Mouse (Mus musculus) stomach, embryonic 15.5 days (tissue): ENCODE measurements around the gene Jmjd4. TPM values are rescaled to one million over a fixed set of nuclear protein-coding genes. Genes with fewer than 3 reads are reported as not detected.

Experiments
- ATAC-seq: fragments of 200-750 bp; cut with Nextera tagmentation; 2 replicates; pipeline ENCODE4 v1.8.0; 2017; ENCODE audit warnings: low read depth, moderate number of reproducible peaks, moderate TSS enrichment; ENCODE audit not compliant: insufficient read depth, low FRiP score
- H3K27ac ChIP-seq: fragments of 300-500 bp; sonication (generic); 2 replicates; pipeline ENCODE4 v1.5.1; 2015; ENCODE audit warnings: mild to moderate bottlenecking, inconsistent platforms
- H3K27me3 ChIP-seq: fragments of 300-500 bp; sonication (generic); replicated peaks from 2 replicates; pipeline ENCODE4 v1.6.1; 2015; ENCODE audit warnings: inconsistent platforms
- H3K36me3 ChIP-seq: fragments of 300-500 bp; sonication (generic); 2 replicates; pipeline ENCODE4 v1.6.1; 2015; ENCODE audit warnings: inconsistent platforms
- H3K4me1 ChIP-seq: fragments of 300-500 bp; sonication (generic); 2 replicates; pipeline ENCODE4 v1.6.1; 2015; ENCODE audit warnings: inconsistent platforms
- H3K4me2 ChIP-seq: fragments of 300-500 bp; sonication (generic); 2 replicates; pipeline ENCODE4 v1.6.1; 2015; ENCODE audit warnings: mild to moderate bottlenecking, inconsistent platforms
- H3K4me3 ChIP-seq: fragments of 300-500 bp; sonication (generic); replicated peaks from 2 replicates; pipeline ENCODE4 v1.5.1; 2015; ENCODE audit warnings: inconsistent platforms
- H3K9ac ChIP-seq: fragments of 300-500 bp; sonication (generic); 2 replicates; pipeline ENCODE4 v1.6.1; 2015; ENCODE audit warnings: inconsistent platforms
- H3K9me3 ChIP-seq: fragments of 300-500 bp; sonication (generic); 2 replicates; pipeline ENCODE4 v1.6.1; 2016; ENCODE audit warnings: inconsistent platforms
- WGBS: fragments of 180-500 bp; shearing (Covaris S2); methylation state at CpG from one replicate; pipeline ENCODE4 v1.1.7; 2015; 5-methylcytosine and 5-hydroxymethylcytosine counted together
- polyA plus RNA-seq: library from polyadenylated mRNA; unstranded; fragments of >200 nt; fragmentation: Nextera tagmentation; extraction: Ambion mirVana; gene quantifications from 2 replicates; pipeline ENCODE4 v1.2.1, GENCODE M21; 2015

Jmjd4 gene
- polyA plus RNA-seq, 1 experiment from 2014 or later, result 10.5 TPM

GRCm38 (mm10) chr11:59471413-59472325, 21.8 kb downstream of the Jmjd4 start:
- Histone ChIP-seq H3K27ac (peak overlapping the region; percentile 71), H3K27me3 (no peaks in the 10 kb centered on the region), H3K36me3 (no peaks in the 10 kb centered on the region), H3K9ac (peak overlapping the region; percentile 95), H3K9me3 (no peaks in the 10 kb centered on the region), H3K4me3 (peak overlapping the region; percentile 83), H3K4me1 (0 out of 2 replicates have a peak, but pooled peaks cover 6% of the 10 kb centered on the region), H3K4me2 (peak overlapping the region; percentile 89)
- peak; percentile 79 for ATAC-seq
- 3% methylated on average over 37 of the region's 37 CpGs for WGBS

- no peaks in the 10 kb centered on the region for H3K9me3 ChIP-seq
- peak within 1 kb of the TSS; percentile 89 for H3K4me2 ChIP-seq
- H3K27me3 ChIP-seq, result no peaks in the 10 kb centered on the region
- no peaks in the 10 kb centered on the region for H3K36me3 ChIP-seq
- H3K4me3 ChIP-seq, result peak within 1 kb of the TSS; percentile 83
- H3K9ac ChIP-seq, result peak within 1 kb of the TSS; percentile 95
- ATAC-seq, result peak; percentile 82
- WGBS, result under 1% methylated on average over 19 of the region's 19 CpGs
- H3K4me1 ChIP-seq, result 0 out of 2 replicates have a peak, but pooled peaks cover 6% of the 10 kb centered on the region
- H3K27ac ChIP-seq, result peak within 1 kb of the TSS; percentile 71
Observed at GRCm38 (mm10) chr11:59472326-59472677, 22.5 kb downstream of the Jmjd4 start, which contains the start of gene Zfp867. Gene Zfp867, minus strand, starts transcription at chr11:59472474.

- no peak for ATAC-seq
- WGBS, result 62% methylated on average over 6 of the region's 6 CpGs
Observed at GRCm38 (mm10) chr11:59477240-59477639, 27.4 kb downstream of the Jmjd4 start.

GRCm38 (mm10) chr11:59483212-59483611, 33.4 kb downstream of the Jmjd4 start:
- peaks cover 25% of the 10 kb centered on the region for H3K36me3 ChIP-seq
- H3K27me3 ChIP-seq, result no peaks in the 10 kb centered on the region
- H3K9ac ChIP-seq, result no peak overlapping the region
- no peak for ATAC-seq
- H3K4me2 ChIP-seq, result no peak overlapping the region
- H3K9me3 ChIP-seq, result no peaks in the 10 kb centered on the region
- WGBS, result 2% methylated on average over 2 of the region's 2 CpGs
- no peak overlapping the region for H3K4me3 ChIP-seq
- no peak overlapping the region for H3K27ac ChIP-seq
- no peaks in the 10 kb centered on the region for H3K4me1 ChIP-seq

More at GRCm38 (mm10) chr11:59477240-59477639, 27.4 kb downstream of the Jmjd4 start:
- Histone ChIP-seq H3K9me3 (no peaks in the 10 kb centered on the region), H3K27ac (no peak overlapping the region), H3K4me3 (no peak overlapping the region), H3K4me2 (no peak overlapping the region), H3K4me1 (no peaks in the 10 kb centered on the region), H3K27me3 (no peaks in the 10 kb centered on the region), H3K9ac (no peak overlapping the region), H3K36me3 (no peaks in the 10 kb centered on the region)

DNA sequence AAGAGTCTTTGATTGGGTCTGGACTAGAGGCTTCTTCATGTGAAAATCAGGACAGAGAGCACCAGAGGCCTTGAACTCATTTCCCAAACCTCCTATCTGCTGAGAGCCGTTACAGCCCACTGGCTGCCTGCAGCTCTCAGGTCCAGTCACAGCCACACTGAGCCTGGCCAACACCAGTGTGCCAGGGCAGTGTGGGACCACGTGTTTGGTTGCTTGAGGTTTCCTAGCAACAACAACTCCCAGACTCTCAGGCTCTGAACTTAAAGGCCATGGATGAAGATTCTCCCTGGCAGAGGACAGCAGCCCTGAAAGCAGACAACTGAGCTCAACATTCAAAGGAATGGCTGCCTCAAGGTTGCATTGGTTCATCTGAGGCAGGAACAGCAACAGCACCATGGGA, 35.8 kb downstream of the Jmjd4 start:
- no peak overlapping the region for H3K4me2 ChIP-seq
- no peak for ATAC-seq
- no peak overlapping the region for H3K9ac ChIP-seq
- no peaks in the 10 kb centered on the region for H3K9me3 ChIP-seq
- H3K27me3 ChIP-seq, result no peaks in the 10 kb centered on the region
- no peak overlapping the region for H3K4me3 ChIP-seq
- H3K4me1 ChIP-seq, result no peaks in the 10 kb centered on the region
- H3K27ac ChIP-seq, result no peak overlapping the region
- WGBS, result 66% methylated on average over 2 of the region's 2 CpGs
- H3K36me3 ChIP-seq, result peaks cover 35% of the 10 kb centered on the region

DNA sequence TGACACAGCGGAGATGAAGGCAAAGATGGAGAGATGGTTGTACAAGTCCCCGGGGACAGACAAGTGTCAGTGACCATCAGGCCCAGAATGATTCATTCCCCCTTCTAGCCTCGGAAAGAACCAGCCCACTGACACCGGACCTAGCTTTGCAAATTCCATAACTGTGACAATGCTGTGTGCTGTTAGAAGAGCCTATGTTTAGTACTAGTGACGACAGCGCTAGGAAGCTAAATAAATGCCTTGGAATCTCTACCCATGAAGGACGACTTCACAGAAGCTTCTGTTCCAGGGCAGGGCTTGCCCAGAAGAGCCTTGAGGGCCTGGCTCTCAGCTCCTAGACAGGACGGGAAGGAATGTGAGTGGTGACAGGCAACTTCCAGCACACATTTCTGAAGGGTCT, 36.4 kb downstream of the Jmjd4 start:
- H3K4me3 ChIP-seq, result no peak overlapping the region
- H3K9ac ChIP-seq, result no peak overlapping the region
- no peak overlapping the region for H3K27ac ChIP-seq
- 80% methylated on average over 8 of the region's 8 CpGs for WGBS
- no peak overlapping the region for H3K4me2 ChIP-seq
- H3K27me3 ChIP-seq, result no peaks in the 10 kb centered on the region
- ATAC-seq, result no peak
- H3K4me1 ChIP-seq, result no peaks in the 10 kb centered on the region
- H3K36me3 ChIP-seq, result peaks cover 38% of the 10 kb centered on the region
- no peaks in the 10 kb centered on the region for H3K9me3 ChIP-seq

GRCm38 (mm10) chr11:59496672-59497310, 46.9 kb downstream of the Jmjd4 start:
- WGBS, result 83% methylated on average over 6 of the region's 6 CpGs
- H3K27me3 ChIP-seq, result no peaks in the 10 kb centered on the region
- H3K9ac ChIP-seq, result no peak overlapping the region
- no peak overlapping the region for H3K4me3 ChIP-seq
- H3K9me3 ChIP-seq, result no peaks in the 10 kb centered on the region
- no peak for ATAC-seq
- peaks cover 65% of the 10 kb centered on the region for H3K36me3 ChIP-seq
- H3K4me2 ChIP-seq, result no peak overlapping the region
- no peaks in the 10 kb centered on the region for H3K4me1 ChIP-seq
- no peak overlapping the region for H3K27ac ChIP-seq

DNA sequence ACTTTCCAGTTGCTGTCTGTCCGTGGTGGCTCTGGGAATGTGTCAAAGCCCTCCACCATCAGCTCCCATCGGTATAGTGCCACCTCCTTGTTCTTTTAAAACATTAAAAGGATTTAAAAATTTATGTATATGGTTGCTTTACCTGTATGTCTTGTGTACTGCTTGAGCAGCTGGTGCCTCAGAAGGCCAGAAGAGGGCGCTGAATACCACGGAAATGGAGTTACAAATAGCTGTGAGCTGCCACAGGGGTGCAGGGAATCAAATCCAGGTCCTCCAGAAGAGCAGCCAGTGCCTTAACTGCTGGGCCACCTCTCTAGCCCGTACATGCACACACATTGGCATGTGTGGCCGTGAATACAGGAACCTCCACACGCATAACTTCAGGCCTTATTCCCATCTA, 47.9 kb downstream of the Jmjd4 start:
- H3K4me1 ChIP-seq, result no peaks in the 10 kb centered on the region
- H3K36me3 ChIP-seq, result peaks cover 64% of the 10 kb centered on the region
- H3K9me3 ChIP-seq, result no peaks in the 10 kb centered on the region
- H3K4me3 ChIP-seq, result no peak overlapping the region
- no peaks in the 10 kb centered on the region for H3K27me3 ChIP-seq
- no peak overlapping the region for H3K27ac ChIP-seq
- no peak overlapping the region for H3K9ac ChIP-seq
- ATAC-seq, result no peak
- no peak overlapping the region for H3K4me2 ChIP-seq
- WGBS, result 92% methylated on average over 7 of the region's 7 CpGs

- no peaks in the 10 kb centered on the region for H3K27me3 ChIP-seq
- H3K4me2 ChIP-seq, result no peak overlapping the region
- 86% methylated on average over 5 of the region's 5 CpGs for WGBS
- H3K4me1 ChIP-seq, result peaks cover 12% of the 10 kb centered on the region
- no peak overlapping the region for H3K9ac ChIP-seq
- no peaks in the 10 kb centered on the region for H3K9me3 ChIP-seq
- H3K27ac ChIP-seq, result no peak overlapping the region
- no peak for ATAC-seq
- peaks cover 46% of the 10 kb centered on the region for H3K36me3 ChIP-seq
- H3K4me3 ChIP-seq, result no peak overlapping the region
Observed at GRCm38 (mm10) chr11:59501978-59502700, 52.3 kb downstream of the Jmjd4 start.

DNA sequence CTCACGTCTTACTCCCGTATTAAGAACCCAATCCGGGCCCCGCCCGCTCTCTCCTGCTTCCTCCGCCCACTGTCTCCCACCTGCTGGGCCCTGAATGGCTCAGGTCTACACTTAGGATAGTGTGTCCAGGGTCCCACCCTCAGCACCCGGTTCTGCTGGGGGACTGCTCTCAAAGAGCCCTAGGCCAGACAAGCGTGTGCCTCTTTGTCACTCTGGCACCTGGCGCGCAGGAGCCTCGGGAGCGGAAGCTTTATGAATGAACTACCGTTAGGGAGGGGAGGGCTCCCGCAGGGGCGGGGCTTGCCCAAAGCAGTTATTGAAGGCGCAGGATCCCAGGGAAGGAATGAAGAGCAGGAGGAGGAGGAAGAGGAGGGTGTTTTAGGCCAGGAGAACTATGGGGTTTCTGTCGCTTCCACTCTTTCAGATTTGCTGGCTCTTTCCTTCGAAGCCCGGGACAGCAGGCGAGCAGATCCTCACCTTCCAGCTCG, 55.5 kb downstream of the Jmjd4 start:
- H3K4me2 ChIP-seq, result peak overlapping the region; percentile 97
- peaks cover 20% of the 10 kb centered on the region for H3K4me1 ChIP-seq
- H3K36me3 ChIP-seq, result peaks cover 28% of the 10 kb centered on the region
- ATAC-seq, result peak; percentile 56
- peak overlapping the region; percentile 95 for H3K27ac ChIP-seq
- H3K9ac ChIP-seq, result peak overlapping the region; percentile 93
- no peaks in the 10 kb centered on the region for H3K27me3 ChIP-seq
- peak overlapping the region; percentile 87 for H3K4me3 ChIP-seq
- no peaks in the 10 kb centered on the region for H3K9me3 ChIP-seq
- WGBS, result 0% methylated on average over 21 of the region's 21 CpGs

DNA sequence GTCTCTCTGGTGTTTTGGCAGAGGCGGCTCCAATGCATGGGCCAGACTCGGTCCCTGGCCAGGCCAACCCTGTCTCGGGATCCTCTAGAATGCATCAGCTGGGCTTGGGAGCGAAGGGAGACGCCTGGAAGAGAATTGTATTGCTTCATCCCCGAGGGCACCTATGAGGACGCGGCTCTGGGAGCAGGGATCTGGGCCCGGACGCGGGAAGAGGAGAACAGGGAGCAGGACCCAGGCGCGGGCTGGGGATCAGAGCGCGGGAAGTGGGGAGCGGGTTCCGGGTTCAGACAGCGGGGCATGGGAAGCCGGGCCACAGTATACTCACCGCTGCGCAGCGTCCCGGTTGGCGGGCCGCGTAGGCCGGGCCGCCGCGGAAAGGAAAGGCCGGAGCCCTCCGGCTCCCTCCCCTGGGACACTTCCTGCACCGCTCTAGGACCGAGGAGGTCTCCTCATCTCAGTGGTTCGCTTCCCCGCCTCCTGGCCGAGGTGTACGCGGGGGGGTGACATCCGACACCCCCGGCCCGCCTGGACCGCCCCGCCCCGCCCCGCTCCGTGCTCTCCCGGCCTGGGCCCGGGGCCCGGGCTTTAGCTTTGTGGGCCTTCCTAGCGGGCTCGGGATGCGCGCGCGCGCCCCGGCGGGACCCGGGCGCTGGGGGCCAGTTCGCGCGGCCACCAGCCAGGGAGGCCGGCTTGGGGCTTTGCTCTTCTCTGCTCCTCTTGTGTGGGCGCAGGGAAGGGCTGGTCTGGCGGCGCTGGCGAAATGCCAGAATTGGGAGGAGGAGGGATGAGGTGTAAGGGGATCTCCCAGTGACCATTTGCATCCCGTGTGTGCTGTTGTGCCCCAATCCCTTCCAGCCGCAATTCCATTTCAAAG, 56.2 kb downstream of the Jmjd4 start:
- peak overlapping the region; percentile 97 for H3K4me2 ChIP-seq
- H3K27ac ChIP-seq, result peak overlapping the region; percentile 95
- peak overlapping the region; percentile 93 for H3K9ac ChIP-seq
- under 1% methylated on average over 65 of the region's 71 CpGs for WGBS
- ATAC-seq, result peak; percentile 93
- H3K4me3 ChIP-seq, result peak overlapping the region; percentile 87
- H3K4me1 ChIP-seq, result peaks cover 20% of the 10 kb centered on the region
- H3K9me3 ChIP-seq, result no peaks in the 10 kb centered on the region
- H3K36me3 ChIP-seq, result peaks cover 21% of the 10 kb centered on the region
- H3K27me3 ChIP-seq, result no peaks in the 10 kb centered on the region
